Mouse (Mus musculus): ENCODE measurements around the gene Adamts1.

DNA sequence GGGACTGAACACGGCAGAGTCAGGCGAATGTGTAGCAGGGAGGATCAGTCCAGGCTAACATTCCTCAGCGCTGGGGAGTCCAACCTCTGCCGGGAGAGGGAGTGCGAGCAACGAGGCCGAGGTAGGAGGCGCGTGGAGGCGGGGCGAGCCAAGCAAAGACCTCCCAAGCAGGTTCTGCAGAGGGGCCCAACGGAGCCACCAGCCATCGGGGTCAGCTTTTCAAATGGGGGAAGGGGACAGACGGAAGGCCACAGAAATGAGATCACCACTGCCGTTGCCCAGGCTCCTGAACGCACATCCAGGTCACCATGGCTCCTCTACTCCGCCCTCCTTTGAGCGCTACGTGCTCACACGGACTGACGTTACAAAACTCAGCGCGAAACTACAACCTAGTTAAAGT, 1.7 kb downstream of the Adamts1 start:
- peak; percentile 78 for TF ChIP-seq CTCF (IDR thresholded peaks at IDR 0.05)
- no peak for TF ChIP-seq EP300 (IDR thresholded peaks at IDR 0.05)
